Mouse (Mus musculus) heart, adult 2 months (tissue): ENCODE measurements around the gene Zfp385a. TPM values are rescaled to one million over a fixed set of nuclear protein-coding genes. Genes with fewer than 3 reads are reported as not detected.

Experiments used
- DNase-seq, 2 experiments: peaks; one replicate each; pipeline ENCODE4 v3.0.0; 2021
- H3K27ac ChIP-seq: fragments of 200-600 bp; 2 replicates; pipeline ENCODE4 v1.8.1; 2022
- H3K27me3 ChIP-seq: fragments of 200-500 bp; 2 replicates; pipeline ENCODE4 v1.6.1; 2012; ENCODE audit warnings: mild to moderate bottlenecking, low read length, inconsistent platforms, mixed read lengths; ENCODE audit not compliant: control insufficient read depth, insufficient read depth
- H3K36me3 ChIP-seq: fragments of 200-500 bp; 2 replicates; pipeline ENCODE4 v1.6.1; 2012; ENCODE audit warnings: low read length, inconsistent platforms; ENCODE audit not compliant: control insufficient read depth, insufficient read depth
- H3K4me1 ChIP-seq: fragments of 200-500 bp; 2 replicates; pipeline ENCODE4 v1.6.1; 2011; ENCODE audit warnings: low read length; ENCODE audit not compliant: control insufficient read depth, insufficient read depth
- H3K4me3 ChIP-seq: fragments of 200-600 bp; 2 replicates; pipeline ENCODE4 v1.8.1; 2022
- H3K79me2 ChIP-seq: fragments of 200-500 bp; replicated peaks from 2 replicates; pipeline ENCODE4 v1.6.1; 2012; ENCODE audit warnings: mild to moderate bottlenecking, inconsistent platforms, low read length, moderate library complexity, mixed read lengths; ENCODE audit not compliant: control insufficient read depth, insufficient read depth
- H3K9ac ChIP-seq: fragments of 200-500 bp; 2 replicates; pipeline ENCODE4 v1.6.1; 2012; ENCODE audit warnings: low read depth, mild to moderate bottlenecking, control low read depth, inconsistent platforms, low read length, mixed read lengths
- CTCF ChIP-seq: fragments of 200-600 bp; IDR thresholded peaks from 2 replicates; pipeline ENCODE4 v1.8.1; 2022; ENCODE audit warnings: antibody characterized with exemption, mild to moderate bottlenecking, moderate library complexity
- EP300 ChIP-seq: fragments of 200-500 bp; IDR thresholded peaks from 2 replicates; pipeline ENCODE4 v1.6.1; 2011; ENCODE audit warnings: low read depth, low read length, control low read depth; ENCODE audit not compliant: insufficient read depth
- POLR2A ChIP-seq: fragments of 200-500 bp; IDR thresholded peaks from 2 replicates; pipeline ENCODE4 v1.6.1; 2011; ENCODE audit warnings: mild to moderate bottlenecking, low read depth, low read length, control low read depth; ENCODE audit not compliant: insufficient read depth
- WGBS: fragments of 180-500 bp; shearing (Covaris S2); methylation state at CpG from one replicate; pipeline ENCODE4 v1.1.7; 2018; 5-methylcytosine and 5-hydroxymethylcytosine counted together
- intact Hi-C: fragments of 180-260 bp; cut with DNase I; formaldehyde crosslinking; loops from one replicate; pipeline ENCODE4 v1.15.1; 2025
- polyA plus RNA-seq: library from polyadenylated mRNA; depleted of rRNA; stranded (reverse); fragments of >200 nt; gene quantifications from 2 replicates; pipeline ENCODE4 v1.2.3, GENCODE M21; 2012
- total RNA-seq, 2 experiments: library from RNA; stranded (reverse); gene quantifications; 2 replicates each; pipeline ENCODE4 v1.2.3; 2021

Zfp385a gene
- total and polyA plus RNA-seq, 3 experiments, result 10.1 to 12.0 (median 10.4) TPM

- Histone ChIP-seq H3K36me3 (peaks cover 9% of the 10 kb centered on the region), H3K4me3 (no peak overlapping the region), H3K4me1 (peaks cover 13% of the 10 kb centered on the region), H3K27ac (no peak overlapping the region; the same call in 1 of the 2 replicates), H3K9ac (no peak overlapping the region; the same call in 1 of the 2 replicates), H3K79me2 (peaks cover 5% of the 10 kb centered on the region), H3K27me3 (no peaks in the 10 kb centered on the region)
- intact Hi-C loops, result loop anchor here (2.0 kb wide), 1 partner anchor 21 kb away; no protein-coding TSS in a partner anchor
- WGBS, result 17% methylated on average over 1 of the region's 1 CpGs
- TF ChIP-seq POLR2A, result no peak
- 0 out of 2 replicates have a peak, but pooled peaks have one; percentile 51 for TF ChIP-seq EP300
- no peak for TF ChIP-seq CTCF
- peak; percentile 60 to 70 for DNase-seq
These were observed 54.0 kb downstream of the Zfp385a start for GRCm38 (mm10) chr15:103285778-103286417.

GRCm38 (mm10) chr15:103284647-103285046, 55.2 kb downstream of the Zfp385a start:
- H3K9ac ChIP-seq, result no peak overlapping the region
- H3K4me3 ChIP-seq, result no peak overlapping the region
- peaks cover 5% of the 10 kb centered on the region for H3K79me2 ChIP-seq
- peaks cover 9% of the 10 kb centered on the region for H3K36me3 ChIP-seq
- WGBS, result 22% methylated on average over 2 of the region's 2 CpGs
- intact Hi-C loops, result loop anchor here (2.0 kb wide), 1 partner anchor 22 kb away; no protein-coding TSS in a partner anchor
- TF ChIP-seq EP300 (no peak), CTCF (peak; percentile 37)
- H3K27ac ChIP-seq, result no peak overlapping the region; the same call in 1 of the 2 replicates
- H3K4me1 ChIP-seq, result peaks cover 13% of the 10 kb centered on the region
- DNase-seq, result no peak
- H3K27me3 ChIP-seq, result no peaks in the 10 kb centered on the region

GRCm38 (mm10) chr15:103284066-103284465, 55.8 kb downstream of the Zfp385a start:
- H3K4me3 ChIP-seq, result no peak overlapping the region
- TF ChIP-seq CTCF (peak; percentile 73), EP300 (no peak)
- no peak overlapping the region for H3K27ac ChIP-seq
- no peak for DNase-seq
- intact Hi-C loops, result loop anchor here (2.0 kb wide), 1 partner anchor 23 kb away; no protein-coding TSS in a partner anchor
- H3K79me2 ChIP-seq, result peaks cover 6% of the 10 kb centered on the region
- no peaks in the 10 kb centered on the region for H3K27me3 ChIP-seq
- H3K9ac ChIP-seq, result no peak overlapping the region
- H3K4me1 ChIP-seq, result peaks cover 13% of the 10 kb centered on the region
- 72% methylated on average over 3 of the region's 3 CpGs for WGBS
- peaks cover 9% of the 10 kb centered on the region for H3K36me3 ChIP-seq

GRCm38 (mm10) chr15:103281465-103282205, 58.3 kb downstream of the Zfp385a start:
- Histone ChIP-seq H3K4me1 (peaks cover 13% of the 10 kb centered on the region), H3K36me3 (peaks cover 8% of the 10 kb centered on the region), H3K9ac (no peak overlapping the region), H3K4me3 (no peak overlapping the region), H3K79me2 (peaks cover 14% of the 10 kb centered on the region), H3K27ac (no peak overlapping the region), H3K27me3 (no peaks in the 10 kb centered on the region)
- WGBS, result 79% methylated on average over 3 of the region's 3 CpGs
- intact Hi-C loops, result loop anchor here (2.0 kb wide), 1 partner anchor 31 kb away; no protein-coding TSS in a partner anchor
- TF ChIP-seq POLR2A (no peak), CTCF (no peak), EP300 (no peak)
- no peak for DNase-seq

- intact Hi-C loops, result loop anchor here (2.0 kb wide), 1 partner anchor 30 kb away; no protein-coding TSS in a partner anchor
- H3K79me2 ChIP-seq, result peaks cover 14% of the 10 kb centered on the region
- no peak for TF ChIP-seq EP300
- TF ChIP-seq CTCF, result peak; percentile 75
- no peak overlapping the region for H3K9ac ChIP-seq
- no peak overlapping the region for H3K4me3 ChIP-seq
- peaks cover 5% of the 10 kb centered on the region for H3K36me3 ChIP-seq
- no peaks in the 10 kb centered on the region for H3K27me3 ChIP-seq
- no peak for DNase-seq
- no peak overlapping the region for H3K27ac ChIP-seq
- peaks cover 10% of the 10 kb centered on the region for H3K4me1 ChIP-seq
- 56% methylated on average over 3 of the region's 3 CpGs for WGBS
These were observed 59.0 kb downstream of the Zfp385a start for GRCm38 (mm10) chr15:103280817-103281464.
